Mouse (Mus musculus): ENCODE measurements around the gene Fcrl6. TPM values are rescaled to one million over a fixed set of nuclear protein-coding genes. Genes with fewer than 3 reads are reported as not detected.

Fcrl6 gene
- polyA plus RNA-seq, 1 experiment from 2014 or later = not detected

DNA sequence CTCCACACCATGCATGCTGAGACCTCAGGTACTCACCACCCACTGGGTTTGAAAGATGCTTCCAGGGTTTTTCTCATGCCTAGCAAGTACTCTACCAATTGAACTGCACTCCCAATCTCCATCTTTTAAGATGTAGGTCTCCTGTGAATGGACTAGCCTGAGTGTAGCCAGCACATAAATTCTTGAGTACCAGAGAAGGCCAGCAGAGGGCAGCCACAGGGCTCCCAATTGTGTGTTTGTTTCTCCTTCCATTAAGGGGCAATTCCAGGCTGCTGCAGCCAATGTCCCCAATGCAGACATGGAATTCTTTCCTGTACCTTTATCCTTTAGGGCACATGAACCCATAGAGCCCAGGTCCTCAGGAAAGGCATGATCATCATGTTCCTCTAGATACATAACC lies 7.9 kb downstream of the Fcrl6 start:
- Histone ChIP-seq H3K4me3 (replicated peaks; ENCODE audit: low read depth, low read length) (no peak overlapping the region), H3K4me1 (replicated peaks; ENCODE audit: insufficient read depth, low read length) (no peaks in the 10 kb centered on the region), H3K4me2 (ENCODE audit: low read length) (no peak overlapping the region), H3K36me3 (ENCODE audit: insufficient read depth, low read length) (no peaks in the 10 kb centered on the region), H3K9ac (ENCODE audit: low read depth, low read length) (no peak overlapping the region), H3K27me3 (ENCODE audit: insufficient read depth, low read length) (no peaks in the 10 kb centered on the region), H3K27ac (no peak overlapping the region), H3K9me3 (replicated peaks; ENCODE audit: low read length) (no peaks in the 10 kb centered on the region)
- peak; percentile 81 for TF ChIP-seq CTCF (IDR thresholded peaks at IDR 0.05; ENCODE audit: low read depth)
- ATAC-seq (replicated peaks; ENCODE audit: low FRiP score, low read depth) = peak; percentile 40; the same call in 1 of the 2 replicates
- peak; percentile 66 for DNase-seq (ENCODE audit: low spot score)

DNA sequence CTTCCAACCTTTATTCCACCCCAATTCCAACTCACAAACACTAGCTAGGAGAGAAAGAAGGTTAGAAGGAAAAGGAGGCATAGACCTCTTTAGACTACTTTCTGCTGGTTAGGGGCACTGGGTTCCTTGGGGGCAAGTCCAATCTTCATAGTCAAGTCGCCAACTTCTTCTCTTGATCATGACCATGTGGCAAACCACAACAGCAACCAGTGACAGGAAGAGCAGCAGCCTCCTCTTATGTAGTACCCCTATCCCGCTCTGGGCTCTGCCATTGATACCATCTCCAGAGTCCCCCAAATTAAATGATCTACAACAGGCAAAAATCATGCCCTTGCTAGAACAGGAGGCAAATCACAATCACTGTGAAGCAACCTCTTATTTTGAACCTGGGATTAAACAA lies 8.4 kb downstream of the Fcrl6 start:
- no peaks in the 10 kb centered on the region for H3K9me3 ChIP-seq (replicated peaks; ENCODE audit: low read length)
- DNase-seq (ENCODE audit: low spot score) (no peak), ATAC-seq (replicated peaks; ENCODE audit: low FRiP score, low read depth) (no peak)
- no peak for TF ChIP-seq CTCF (IDR thresholded peaks at IDR 0.05; ENCODE audit: low read depth)
- H3K36me3 ChIP-seq (ENCODE audit: insufficient read depth, low read length) = no peaks in the 10 kb centered on the region
- no peak overlapping the region for H3K4me2 ChIP-seq (ENCODE audit: low read length)
- H3K27ac ChIP-seq = no peak overlapping the region
- no peak overlapping the region for H3K9ac ChIP-seq (ENCODE audit: low read depth, low read length)
- no peaks in the 10 kb centered on the region for H3K4me1 ChIP-seq (replicated peaks; ENCODE audit: insufficient read depth, low read length)
- 84% methylated on average over 2 of the region's 2 CpGs for WGBS
- no peaks in the 10 kb centered on the region for H3K27me3 ChIP-seq (ENCODE audit: insufficient read depth, low read length)
- H3K4me3 ChIP-seq (replicated peaks; ENCODE audit: low read depth, low read length) = no peak overlapping the region

DNA sequence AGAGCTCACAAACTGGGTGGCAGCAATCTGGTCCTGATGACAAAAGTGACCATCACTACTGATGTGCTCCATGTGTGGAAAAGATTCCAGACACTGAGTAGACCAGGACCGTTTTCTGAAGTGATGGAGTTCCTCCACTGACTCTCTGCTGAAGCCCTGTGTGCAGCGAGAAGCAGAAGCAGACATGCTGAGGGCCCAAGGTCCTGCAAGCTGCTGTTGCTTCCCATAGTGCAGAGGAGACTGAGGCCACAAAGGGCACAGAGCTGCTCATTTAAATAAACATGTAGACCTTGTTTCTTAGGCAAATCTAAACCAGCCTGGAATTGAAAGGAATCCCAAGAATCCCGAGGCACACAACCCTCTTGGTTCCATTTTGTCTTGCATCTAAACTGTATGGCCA lies 9.0 kb downstream of the Fcrl6 start:
- no peak for DNase-seq (ENCODE audit: low spot score)
- no peaks in the 10 kb centered on the region for H3K9me3 ChIP-seq (replicated peaks; ENCODE audit: low read length)
- ATAC-seq (replicated peaks; ENCODE audit: low FRiP score, low read depth) = no peak
- no peaks in the 10 kb centered on the region for H3K36me3 ChIP-seq (ENCODE audit: insufficient read depth, low read length)
- no peak overlapping the region for H3K27ac ChIP-seq
- no peak overlapping the region for H3K4me3 ChIP-seq (replicated peaks; ENCODE audit: low read depth, low read length)
- WGBS = 71% methylated on average over 3 of the region's 3 CpGs
- no peaks in the 10 kb centered on the region for H3K27me3 ChIP-seq (ENCODE audit: insufficient read depth, low read length)
- no peak for TF ChIP-seq CTCF (IDR thresholded peaks at IDR 0.05; ENCODE audit: low read depth)
- H3K9ac ChIP-seq (ENCODE audit: low read depth, low read length) = no peak overlapping the region
- no peaks in the 10 kb centered on the region for H3K4me1 ChIP-seq (replicated peaks; ENCODE audit: insufficient read depth, low read length)
- H3K4me2 ChIP-seq (ENCODE audit: low read length) = no peak overlapping the region

DNA sequence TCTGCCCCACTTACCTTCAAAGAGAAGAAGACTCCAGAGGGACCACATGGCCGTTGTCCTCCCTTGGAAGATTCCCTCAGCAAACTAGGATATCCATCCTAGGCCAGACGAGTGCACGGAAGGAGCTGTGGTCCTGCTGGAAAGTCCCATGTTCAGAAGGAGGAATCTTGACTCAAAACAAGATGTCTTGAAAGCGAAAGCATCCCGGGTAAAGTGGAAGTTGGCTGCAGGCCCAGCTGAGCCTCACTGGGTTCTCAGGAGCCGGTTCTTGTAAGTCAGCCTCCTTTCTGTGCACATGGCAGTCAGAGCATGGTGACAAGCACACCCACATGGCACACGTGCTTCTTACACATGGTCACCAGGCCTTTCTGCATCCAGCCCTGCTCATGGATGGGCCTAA lies 12.0 kb downstream of the Fcrl6 start, which contains the start of gene Slamf8:
Gene Slamf8, minus strand, starts transcription at position 184 of the 400 bp plus-strand sequence.
- H3K4me1 ChIP-seq (replicated peaks; ENCODE audit: insufficient read depth, low read length) = no peaks in the 10 kb centered on the region
- no peaks in the 10 kb centered on the region for H3K36me3 ChIP-seq (ENCODE audit: insufficient read depth, low read length)
- ATAC-seq (replicated peaks; ENCODE audit: low FRiP score, low read depth) (no peak), DNase-seq (ENCODE audit: low spot score) (no peak)
- no peak within 1 kb of the TSS for H3K4me3 ChIP-seq (replicated peaks; ENCODE audit: low read depth, low read length)
- H3K4me2 ChIP-seq (ENCODE audit: low read length) = no peak within 1 kb of the TSS
- 73% methylated on average over 7 of the region's 7 CpGs for WGBS
- H3K9me3 ChIP-seq (replicated peaks; ENCODE audit: low read length) = no peaks in the 10 kb centered on the region
- no peaks in the 10 kb centered on the region for H3K27me3 ChIP-seq (ENCODE audit: insufficient read depth, low read length)
- TF ChIP-seq CTCF (IDR thresholded peaks at IDR 0.05; ENCODE audit: low read depth) = no peak
- no peak within 1 kb of the TSS for H3K9ac ChIP-seq (ENCODE audit: low read depth, low read length)
- H3K27ac ChIP-seq = no peak within 1 kb of the TSS

DNA sequence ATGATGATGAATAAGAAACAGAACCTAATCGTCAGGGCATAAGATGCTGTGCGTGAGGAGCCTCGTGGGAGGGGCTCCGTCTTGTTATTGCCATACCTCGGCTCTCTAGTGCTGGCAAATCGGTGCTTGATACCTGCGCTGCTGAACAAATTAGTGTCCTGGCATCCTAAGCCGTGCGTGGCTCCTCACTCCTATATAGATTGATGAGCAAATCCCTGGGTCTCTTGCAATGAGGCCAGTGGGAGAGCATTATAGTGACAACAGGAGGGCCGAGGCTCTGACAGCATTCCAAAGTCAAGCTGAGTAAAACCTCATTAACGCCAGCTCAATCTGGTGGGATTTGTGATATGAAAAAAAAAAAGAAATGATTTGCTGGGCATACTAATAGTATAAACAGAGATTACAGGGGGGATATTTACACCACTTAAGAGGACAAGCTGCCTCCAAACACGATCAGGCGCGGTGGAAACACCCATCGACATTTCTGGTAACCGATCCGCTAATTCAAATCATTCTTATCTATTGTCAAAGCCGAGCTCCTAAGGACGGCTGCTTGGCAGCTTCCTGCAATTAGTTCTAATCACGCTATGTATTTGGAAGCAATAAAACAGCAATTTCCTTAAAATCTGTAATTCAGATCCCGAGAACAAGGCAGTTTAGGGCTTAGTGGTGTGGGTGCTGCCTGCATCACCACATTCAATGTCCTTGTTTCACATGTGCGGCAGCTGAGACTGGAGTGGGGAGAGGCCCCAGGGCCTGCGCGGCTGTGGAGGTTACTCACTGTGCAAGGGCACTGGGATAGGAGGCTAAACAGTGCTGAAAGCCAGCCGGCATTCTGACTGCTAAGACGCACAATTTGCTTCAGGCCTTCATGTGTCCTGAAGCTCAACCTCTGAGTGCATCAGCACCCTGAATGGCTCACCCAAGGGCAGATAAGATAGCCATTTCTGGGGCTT lies 16.5 kb downstream of the Fcrl6 start:
- Histone ChIP-seq H3K4me2 (ENCODE audit: low read length) (no peak overlapping the region), H3K4me1 (replicated peaks; ENCODE audit: insufficient read depth, low read length) (no peaks in the 10 kb centered on the region), H3K27ac (no peak overlapping the region), H3K9ac (ENCODE audit: low read depth, low read length) (no peak overlapping the region), H3K27me3 (ENCODE audit: insufficient read depth, low read length) (no peaks in the 10 kb centered on the region), H3K4me3 (replicated peaks; ENCODE audit: low read depth, low read length) (no peak overlapping the region), H3K9me3 (replicated peaks; ENCODE audit: low read length) (no peaks in the 10 kb centered on the region), H3K36me3 (ENCODE audit: insufficient read depth, low read length) (no peaks in the 10 kb centered on the region)
- 33% methylated on average over 26 of the region's 26 CpGs for WGBS
- no peak for TF ChIP-seq CTCF (IDR thresholded peaks at IDR 0.05; ENCODE audit: low read depth)
- DNase-seq (ENCODE audit: low spot score) (no peak), ATAC-seq (replicated peaks; ENCODE audit: low FRiP score, low read depth) (no peak)

DNA sequence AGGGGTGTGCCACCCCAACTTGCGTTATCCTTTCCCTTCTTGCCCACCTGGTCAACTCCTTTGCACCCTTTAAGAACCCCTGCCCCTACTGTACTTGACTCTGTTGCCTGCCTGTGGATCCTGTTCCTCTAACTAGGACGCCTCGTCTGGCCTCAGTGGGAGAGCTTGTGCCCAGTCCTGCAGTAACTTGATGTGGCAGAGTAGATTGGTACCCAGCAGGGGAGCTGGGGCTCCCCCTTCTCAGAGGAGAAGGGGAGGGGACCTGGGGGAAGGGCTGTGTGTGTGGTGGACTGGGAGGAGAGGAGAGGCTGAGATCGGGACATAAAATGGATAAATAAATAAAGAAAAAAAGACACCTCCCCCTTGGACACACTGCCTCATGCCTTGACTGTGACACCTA lies 17.3 kb downstream of the Fcrl6 start:
- Histone ChIP-seq H3K27ac (no peak overlapping the region), H3K27me3 (ENCODE audit: insufficient read depth, low read length) (no peaks in the 10 kb centered on the region), H3K9me3 (replicated peaks; ENCODE audit: low read length) (no peaks in the 10 kb centered on the region), H3K4me2 (ENCODE audit: low read length) (no peak overlapping the region), H3K4me3 (replicated peaks; ENCODE audit: low read depth, low read length) (no peak overlapping the region), H3K36me3 (ENCODE audit: insufficient read depth, low read length) (no peaks in the 10 kb centered on the region), H3K4me1 (replicated peaks; ENCODE audit: insufficient read depth, low read length) (no peaks in the 10 kb centered on the region), H3K9ac (ENCODE audit: low read depth, low read length) (no peak overlapping the region)
- WGBS = 43% methylated on average over 4 of the region's 4 CpGs
- no peak for DNase-seq (ENCODE audit: low spot score)
- ATAC-seq (replicated peaks; ENCODE audit: low FRiP score, low read depth) = no peak
- no peak for TF ChIP-seq CTCF (IDR thresholded peaks at IDR 0.05; ENCODE audit: low read depth)
